Mouse (Mus musculus) right cerebral cortex, postnatal 10 days (tissue): ENCODE measurements at regions not wholly inside any gene's neighbourhood (a gene's known extent, or its start where the extent isn't known, plus 50 kb on each side); places are given as distances from the start of the nearest gene placed in this dataset.
"Not testable (repeated sequence)": the region's sequence is repeated elsewhere in the genome, so short reads cannot be mapped to it uniquely, and the experiment has no call there.

ENCODE experiments used
- DNase-seq, 2 experiments: peaks; one replicate each; pipeline ENCODE4 v3.0.0; 2021; ENCODE audit warnings: low spot score in 2 of 2

DNA sequence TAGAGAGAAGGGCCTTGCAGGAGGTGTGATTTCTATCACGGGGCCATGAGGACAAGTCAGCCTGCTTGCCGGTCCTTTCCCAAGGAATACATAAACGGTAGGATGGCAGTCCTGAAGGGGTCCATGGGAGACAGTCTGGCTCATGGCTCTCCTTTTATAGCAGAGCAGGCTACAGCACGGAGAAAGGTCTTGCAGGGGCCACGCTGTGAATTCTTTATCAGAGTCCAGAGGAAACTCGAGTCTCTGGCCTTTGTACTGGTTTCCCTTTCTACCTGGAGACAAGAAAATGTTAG is 1984.0 kb downstream of the 4930444P10Rik start:
- DNase-seq = peak in 1 of 2 experiments; percentile 27

GRCm38 (mm10) chr1:14108450-14109189 is 1984.5 kb downstream of the 4930444P10Rik start:
- peak; percentile 66 to 69 for DNase-seq

DNA sequence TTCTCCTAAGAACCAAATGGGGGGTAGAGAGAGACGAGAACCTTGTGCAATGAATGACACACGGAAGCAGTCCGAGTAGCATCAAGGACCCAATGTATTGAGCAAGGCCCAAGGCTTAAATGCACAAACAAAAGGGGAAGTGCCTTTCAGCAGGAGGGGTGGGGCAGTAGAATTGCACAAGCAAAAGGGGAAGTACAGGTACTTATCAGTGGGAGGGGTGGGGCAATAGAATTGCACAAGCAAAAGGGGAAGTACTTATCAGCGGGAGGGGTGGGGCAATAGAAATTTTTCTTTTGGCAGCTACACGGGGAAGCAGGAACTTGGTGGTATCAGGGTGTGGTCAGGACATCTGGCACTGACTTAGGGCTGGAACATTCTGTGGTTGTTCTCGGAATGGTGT is 1987.6 kb downstream of the 4930444P10Rik start:
- not testable (repeated sequence) for DNase-seq

DNA sequence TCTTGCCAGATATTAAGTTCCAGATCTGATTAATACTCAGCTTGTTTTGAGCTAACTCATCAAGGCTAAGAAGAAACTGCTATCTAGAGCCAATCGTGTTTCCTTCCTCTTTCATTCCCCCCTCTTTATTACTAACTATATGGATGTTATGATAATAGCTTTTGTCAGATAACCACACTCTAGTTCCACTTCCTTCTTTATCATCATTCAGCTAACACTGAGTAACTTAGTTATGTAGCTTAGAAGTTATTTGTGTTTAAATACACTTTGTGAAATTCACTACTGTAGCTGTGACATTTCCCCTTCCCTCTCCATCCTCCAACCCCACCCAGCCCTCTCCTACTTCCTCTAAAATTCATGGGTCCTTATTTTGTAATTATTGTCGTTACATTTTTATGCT is 1988.6 kb downstream of the 4930444P10Rik start:
- no peak for DNase-seq

DNA sequence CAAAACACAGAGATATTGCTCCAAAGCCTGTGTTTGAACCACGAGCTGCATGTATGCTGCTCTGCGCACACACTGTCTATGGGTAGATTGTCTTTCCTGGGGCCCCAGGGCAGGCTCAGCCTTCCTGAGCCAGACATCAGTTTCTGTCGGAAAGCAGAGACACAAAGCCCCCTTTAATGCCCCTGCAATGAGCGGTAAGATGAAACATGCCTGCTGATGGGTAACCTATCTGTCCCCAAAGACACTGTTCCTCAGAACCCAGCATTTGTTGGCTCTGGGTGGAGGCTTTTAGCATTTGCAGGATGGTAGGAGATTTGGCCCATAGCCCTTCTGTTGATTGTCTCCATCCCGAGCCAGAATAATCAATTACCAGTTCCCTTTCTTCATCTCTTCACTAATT is 1994.1 kb downstream of the 4930444P10Rik start:
- DNase-seq = no peak

GRCm38 (mm10) chr1:14097567-14098228 is 1995.4 kb downstream of the 4930444P10Rik start:
- no peak for DNase-seq

GRCm38 (mm10) chr1:14064856-14065255 is 2028.3 kb downstream of the 4930444P10Rik start:
- DNase-seq = no peak

DNA sequence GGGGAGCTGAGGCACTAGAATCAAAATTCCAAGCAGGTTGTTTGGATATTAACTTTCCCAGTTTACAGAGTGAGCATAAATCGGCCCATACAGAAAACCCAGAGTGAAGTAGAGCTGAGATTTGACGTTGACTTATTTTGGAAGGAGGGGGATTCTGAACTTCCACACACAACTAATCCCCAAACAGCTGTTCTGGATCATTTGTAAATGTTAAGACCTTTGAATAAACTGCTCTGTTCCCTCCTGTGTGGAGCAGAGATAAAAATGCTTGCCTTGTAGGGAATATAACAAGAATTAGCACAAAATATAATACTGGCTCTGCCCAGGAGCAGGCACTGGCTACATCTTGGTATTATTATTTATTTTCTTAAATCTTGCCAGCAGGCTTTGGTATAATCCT is 2057.0 kb downstream of the 4930444P10Rik start:
- no peak for DNase-seq

GRCm38 (mm10) chr1:14011484-14011883 is 2081.6 kb downstream of the 4930444P10Rik start:
- no peak for DNase-seq

- DNase-seq = no peak
These were observed 2082.3 kb downstream of the 4930444P10Rik start for GRCm38 (mm10) chr1:14010789-14011188.

- no peak for DNase-seq
These were observed 2090.6 kb downstream of the 4930444P10Rik start for GRCm38 (mm10) chr1:14002550-14002949.

DNA sequence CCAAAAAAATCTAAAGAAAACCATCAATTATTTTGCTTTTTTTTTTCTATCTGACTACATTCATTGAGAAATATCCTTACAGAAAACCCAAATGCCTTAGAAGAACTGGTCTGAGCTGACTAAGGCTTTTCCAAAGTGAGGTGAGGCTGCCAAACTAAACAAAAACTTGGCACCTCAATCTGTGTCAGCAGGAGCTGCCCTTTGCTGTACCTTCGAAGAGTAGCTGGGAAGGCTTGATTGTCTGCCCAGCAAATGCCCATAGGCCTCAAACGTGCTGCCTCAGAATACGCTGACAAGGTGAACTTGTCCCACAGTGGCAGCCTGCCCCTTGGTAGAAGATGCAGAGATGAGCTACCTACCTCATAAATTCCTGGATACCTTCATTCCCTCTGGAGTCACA is 2091.7 kb downstream of the 4930444P10Rik start:
- DNase-seq = no peak

- DNase-seq = no peak
These were observed 2092.3 kb downstream of the 4930444P10Rik start for GRCm38 (mm10) chr1:14000605-14001395.

DNA sequence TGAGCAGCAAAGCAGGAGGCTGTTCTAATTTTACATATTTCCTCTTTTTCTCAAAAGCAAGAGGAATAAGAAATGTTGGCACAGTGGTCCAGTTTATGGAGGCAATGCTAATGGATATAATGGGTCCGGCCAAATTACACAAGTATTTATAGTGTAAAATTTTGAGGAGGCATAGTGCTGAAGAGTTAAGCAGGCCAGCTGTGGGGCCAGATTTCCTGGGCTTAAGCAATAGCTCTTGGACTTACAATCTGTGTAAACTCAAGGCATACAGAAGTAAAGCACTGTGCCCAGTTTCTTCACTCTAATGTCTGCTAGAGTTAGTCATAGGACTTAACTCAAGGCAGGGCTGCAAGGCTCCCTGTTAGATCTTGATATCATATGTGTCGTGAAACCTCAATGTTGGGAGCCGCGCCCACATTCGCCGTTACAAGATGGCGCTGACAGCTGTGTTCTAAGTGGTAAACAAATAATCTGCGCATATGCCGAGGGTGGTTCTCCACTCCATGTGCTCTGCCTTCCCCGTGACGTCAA is 2094.9 kb downstream of the 4930444P10Rik start:
- DNase-seq = peak in 1 of 2 experiments; percentile 30

DNA sequence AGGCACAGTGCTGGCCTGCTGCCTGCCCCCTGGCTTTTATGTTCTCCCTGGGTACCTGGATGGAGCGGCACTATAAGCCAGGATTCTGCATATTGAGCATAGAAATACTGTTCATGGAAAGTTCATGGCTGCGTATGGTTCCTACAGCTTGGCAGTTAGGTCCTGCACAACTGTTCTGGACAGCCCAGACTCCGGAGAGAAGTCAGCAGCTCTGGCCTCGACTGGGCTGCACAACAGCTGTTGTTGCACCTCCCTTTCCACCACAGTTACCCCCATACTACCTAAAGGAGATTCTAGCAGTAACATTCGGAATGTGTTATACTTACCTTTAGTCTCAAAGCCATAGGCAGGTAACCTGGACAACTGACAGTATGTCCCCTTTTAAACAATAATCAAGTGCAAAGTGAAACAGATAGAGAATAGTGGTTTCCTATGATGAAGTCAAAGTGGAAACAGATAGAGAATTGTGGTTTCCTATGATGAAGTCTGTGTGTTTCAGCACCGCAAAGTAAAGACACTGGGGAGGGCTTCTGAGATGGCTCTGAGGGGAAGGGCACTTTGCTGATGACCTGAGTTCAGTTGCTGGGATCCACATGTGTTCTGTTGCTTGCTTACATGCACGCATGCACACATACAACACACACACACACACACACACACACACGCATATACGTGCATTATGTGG is 2099.2 kb downstream of the 4930444P10Rik start:
- no peak for DNase-seq

DNA sequence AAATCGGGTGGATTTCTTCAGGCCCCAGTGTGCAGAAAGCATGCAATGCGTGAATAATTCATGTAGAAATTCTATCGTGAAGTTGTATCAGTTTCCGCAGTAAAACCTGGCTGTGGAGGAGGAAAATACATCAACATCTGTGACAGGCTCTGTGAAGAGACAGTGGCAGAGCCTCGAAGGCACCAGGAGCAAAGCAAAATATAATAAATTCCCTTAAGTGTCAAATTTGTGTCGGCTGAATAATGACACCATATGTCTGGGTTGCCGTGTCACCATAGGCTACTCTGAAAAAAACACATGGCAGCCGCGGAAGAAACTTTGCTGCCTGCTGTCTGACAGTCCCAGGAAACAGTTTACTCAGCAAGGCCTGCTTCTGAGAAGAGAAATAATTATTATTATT is 2100.1 kb downstream of the 4930444P10Rik start:
- DNase-seq = no peak

DNA sequence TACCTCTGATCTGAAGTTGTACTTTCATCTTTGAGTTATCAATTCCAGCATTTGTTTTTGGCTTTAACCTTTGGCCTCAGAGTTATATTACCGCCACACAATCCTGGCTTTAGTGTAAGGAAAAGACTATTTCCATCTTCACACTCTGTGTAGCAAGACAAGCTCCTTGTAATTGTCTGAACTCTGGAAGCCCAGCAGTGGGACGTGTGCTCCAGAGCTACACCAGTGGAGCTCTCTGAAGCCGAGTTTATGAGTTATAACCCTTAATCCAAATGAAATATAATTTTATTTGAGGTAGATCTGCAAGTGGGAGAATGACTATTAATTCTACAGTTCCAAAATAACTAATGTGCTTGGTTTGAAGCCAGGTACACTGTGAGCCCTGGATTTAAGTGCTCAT is 2103.8 kb downstream of the 4930444P10Rik start:
- no peak for DNase-seq

DNA sequence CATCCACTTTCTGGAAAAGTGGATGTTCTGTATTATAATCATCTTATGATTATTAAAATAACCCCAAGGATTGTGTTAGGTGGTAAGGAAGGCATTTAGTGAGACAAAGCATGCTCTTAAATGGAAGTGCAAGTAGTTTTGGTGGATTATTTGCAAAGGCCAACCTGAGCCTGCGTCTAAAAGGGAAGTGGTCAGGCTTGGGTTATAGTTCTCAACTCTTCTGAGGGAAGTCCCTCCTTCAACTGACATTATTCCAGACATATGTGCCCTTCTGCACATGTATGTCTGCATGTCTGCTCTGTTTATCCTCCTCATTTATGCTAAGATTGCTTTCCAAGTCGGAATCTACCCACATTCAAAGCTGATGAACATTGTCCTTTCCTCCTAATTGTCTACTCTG is 2108.3 kb downstream of the 4930444P10Rik start:
- DNase-seq = no peak

DNA sequence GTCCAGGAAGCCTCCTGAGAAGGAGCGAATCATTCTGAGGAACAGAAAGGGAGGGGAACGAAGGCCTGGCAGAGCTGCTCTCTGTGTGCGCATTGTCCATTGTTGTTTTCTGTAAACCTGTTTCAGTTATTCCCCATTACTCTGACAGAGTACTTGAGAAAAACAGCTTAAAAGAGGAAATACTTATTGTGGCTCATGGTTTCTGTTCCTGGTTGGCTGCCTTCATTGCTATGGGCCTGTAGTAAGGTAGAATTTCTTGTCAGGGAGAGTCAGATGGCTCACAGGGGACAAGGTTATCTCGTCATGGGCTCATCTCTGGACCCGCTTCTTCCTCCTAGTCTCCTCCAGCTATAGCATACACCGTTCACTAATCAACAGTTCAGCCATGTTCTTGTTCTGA is 2112.9 kb downstream of the 4930444P10Rik start:
- no peak for DNase-seq

DNA sequence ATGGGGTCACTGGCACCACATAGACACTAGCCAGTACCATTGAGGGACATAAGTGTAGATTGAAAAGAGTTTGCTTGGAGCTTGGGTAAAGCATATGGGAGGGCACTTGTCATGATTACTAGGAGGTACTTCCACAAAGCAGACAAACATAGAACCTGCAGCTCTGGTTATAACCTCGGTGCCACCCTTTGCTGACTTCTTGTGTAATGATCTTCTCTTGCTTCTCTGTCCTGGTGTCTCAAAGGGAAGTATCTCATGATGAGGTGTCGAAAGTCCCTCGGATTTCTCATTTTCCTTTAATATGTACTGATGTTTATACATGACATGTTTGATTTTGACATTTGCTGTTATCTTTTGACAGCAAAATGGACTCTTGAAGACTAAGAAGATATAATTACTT is 2114.5 kb downstream of the 4930444P10Rik start:
- no peak for DNase-seq

DNA sequence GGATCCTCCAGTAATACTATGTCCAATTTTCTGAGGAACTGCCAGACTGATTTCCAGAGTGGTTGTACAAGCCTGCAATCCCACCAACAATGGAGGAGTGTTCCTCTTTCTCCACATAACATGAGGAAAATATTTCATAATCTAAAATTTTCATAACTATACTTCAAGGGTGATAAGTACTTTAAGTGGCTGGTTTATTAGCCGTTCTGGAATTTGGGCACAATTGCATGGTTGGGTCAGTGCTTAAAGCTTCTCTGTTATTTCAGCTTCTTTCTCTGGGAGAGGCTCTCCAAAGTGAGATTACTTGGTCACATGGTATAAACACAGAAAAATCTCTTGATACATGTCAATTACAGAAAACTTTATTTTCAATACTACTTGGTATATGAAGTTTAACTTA is 2115.9 kb downstream of the 4930444P10Rik start:
- no peak for DNase-seq

DNA sequence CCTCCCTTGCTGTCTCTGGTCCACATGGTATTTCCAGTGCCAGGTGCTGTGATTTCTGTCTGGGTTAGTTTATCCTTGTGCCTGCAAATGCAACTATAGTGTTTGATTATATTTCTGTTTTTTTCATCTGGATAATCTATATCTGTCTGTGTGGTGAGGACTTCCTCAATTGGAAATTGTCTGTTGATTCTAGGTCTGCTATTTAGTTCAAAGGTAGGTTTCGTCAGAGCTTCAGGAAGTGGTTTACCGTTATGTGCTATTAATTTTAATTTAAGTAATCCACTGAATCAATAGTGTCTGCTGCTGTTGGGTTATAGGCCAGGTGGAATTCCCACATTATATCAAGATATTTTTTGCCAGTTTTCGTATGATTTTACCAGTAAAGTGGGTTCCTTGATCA is 2143.9 kb downstream of the 4930444P10Rik start:
- DNase-seq = no peak
